Mouse (Mus musculus) heart, adult 2 months (tissue): ENCODE measurements around the gene Mei1.

Source experiments
- CTCF ChIP-seq: fragments of 200-600 bp; IDR thresholded peaks from 2 replicates; pipeline ENCODE4 v1.8.1; 2022; ENCODE audit warnings: antibody characterized with exemption, mild to moderate bottlenecking, moderate library complexity
- EP300 ChIP-seq: fragments of 200-500 bp; IDR thresholded peaks from 2 replicates; pipeline ENCODE4 v1.6.1; 2011; ENCODE audit warnings: low read depth, low read length, control low read depth; ENCODE audit not compliant: insufficient read depth
- POLR2A ChIP-seq: fragments of 200-500 bp; IDR thresholded peaks from 2 replicates; pipeline ENCODE4 v1.6.1; 2011; ENCODE audit warnings: mild to moderate bottlenecking, low read depth, low read length, control low read depth; ENCODE audit not compliant: insufficient read depth

GRCm38 (mm10) chr15:82120544-82120943 is 50.7 kb downstream of the Mei1 start:
- TF ChIP-seq POLR2A (no peak), CTCF (no peak), EP300 (no peak)
